Mouse (Mus musculus) midbrain, postnatal 0 days (tissue): Measurements from ENCODE around the gene Sorcs2. TPM values are rescaled to one million over a fixed set of nuclear protein-coding genes. Genes with fewer than 3 reads are reported as not detected.

Experiments
- ATAC-seq: fragments of 200-750 bp; cut with Nextera tagmentation; 2 replicates; pipeline ENCODE4 v1.8.0; 2017; ENCODE audit warnings: moderate number of reproducible peaks, mild to moderate bottlenecking, moderate TSS enrichment, moderate library complexity; ENCODE audit not compliant: low FRiP score
- DNase-seq: peaks from one replicate; pipeline ENCODE4 v3.0.0-alpha.2; 2015; ENCODE audit warnings: low spot score
- H3K27ac ChIP-seq: fragments of 300-500 bp; sonication (generic); 2 replicates; pipeline ENCODE4 v1.5.1; 2014; ENCODE audit warnings: low read depth, mild to moderate bottlenecking, low read length, mixed read lengths
- H3K27me3 ChIP-seq: fragments of 300-500 bp; sonication (generic); 2 replicates; pipeline ENCODE4 v1.6.1; 2014; ENCODE audit warnings: low read length, control low read depth, mixed read lengths; ENCODE audit not compliant: insufficient read depth
- H3K36me3 ChIP-seq: fragments of 300-500 bp; sonication (generic); 2 replicates; pipeline ENCODE4 v1.6.1; 2014; ENCODE audit warnings: low read length, control low read depth, mixed read lengths; ENCODE audit not compliant: insufficient read depth
- H3K4me1 ChIP-seq: fragments of 300-500 bp; sonication (generic); 2 replicates; pipeline ENCODE4 v1.6.1; 2014; ENCODE audit warnings: mild to moderate bottlenecking, control low read depth, antibody characterized with exemption, low read length, mixed read lengths; ENCODE audit not compliant: insufficient read depth
- H3K4me2 ChIP-seq: fragments of 300-500 bp; sonication (generic); 2 replicates; pipeline ENCODE4 v1.6.1; 2014; ENCODE audit warnings: low read depth, mild to moderate bottlenecking, low read length, mixed read lengths; ENCODE audit not compliant: poor library complexity, severe bottlenecking
- H3K4me3 ChIP-seq: fragments of 300-500 bp; sonication (generic); 2 replicates; pipeline ENCODE4 v1.5.1; 2014; ENCODE audit warnings: low read depth, mild to moderate bottlenecking, low read length, moderate library complexity
- H3K9ac ChIP-seq: fragments of 300-500 bp; sonication (generic); replicated peaks from 2 replicates; pipeline ENCODE4 v1.6.1; 2014; ENCODE audit warnings: mild to moderate bottlenecking, low read length, moderate library complexity, mixed read lengths; ENCODE audit not compliant: poor library complexity, severe bottlenecking
- H3K9me3 ChIP-seq: fragments of 300-500 bp; sonication (generic); 2 replicates; pipeline ENCODE4 v1.6.1; 2016; ENCODE audit warnings: low read length, control low read depth
- CTCF ChIP-seq: IDR thresholded peaks from 2 replicates; pipeline ENCODE4 v1.5.1; 2016; ENCODE audit warnings: antibody characterized with exemption, mild to moderate bottlenecking
- WGBS: fragments of 180-500 bp; shearing (Covaris S2); extraction: QIAGEN DNeasy Blood & Tissue Kit; methylation state at CpG from one replicate; pipeline ENCODE4 v1.1.7; 2014; 5-methylcytosine and 5-hydroxymethylcytosine counted together
- microRNA-seq: library from miRNA; unstranded; fragments of <30 nt; microRNA quantifications from one replicate; pipeline ENCODE4, GENCODE M21; 2016; ENCODE audit warnings: borderline number of aligned reads
- polyA plus RNA-seq: library from polyadenylated mRNA; unstranded; fragments of >200 nt; fragmentation: Nextera tagmentation; extraction: Ambion mirVana; gene quantifications from 2 replicates; pipeline ENCODE4 v1.2.1, GENCODE M21; 2015
- total RNA-seq: library from RNA; depleted of rRNA; stranded (reverse); fragments of >200 nt; gene quantifications from 2 replicates; pipeline ENCODE4 v1.2.3, GENCODE M21; 2014; rRNA removed

Gene Sorcs2
- total and polyA plus RNA-seq, 2 experiments from 2014 or later: 16.1 to 49.2 TPM

GRCm38 (mm10) chr5:35973800-35974199 is 424.1 kb downstream of the Sorcs2 start:
- H3K36me3 ChIP-seq: peaks cover 37% of the 10 kb centered on the region
- H3K27me3 ChIP-seq: no peaks in the 10 kb centered on the region
- no peak overlapping the region for H3K4me2 ChIP-seq
- DNase-seq (no peak), ATAC-seq (no peak)
- no peak overlapping the region for H3K9ac ChIP-seq
- H3K27ac ChIP-seq: no peak overlapping the region
- WGBS: 79% methylated on average over 12 of the region's 12 CpGs
- no peaks in the 10 kb centered on the region for H3K4me1 ChIP-seq
- no peak for TF ChIP-seq CTCF
- no peak overlapping the region for H3K4me3 ChIP-seq
- no peaks in the 10 kb centered on the region for H3K9me3 ChIP-seq

- H3K4me2 ChIP-seq: no peak overlapping the region
- no peak overlapping the region for H3K4me3 ChIP-seq
- ATAC-seq (no peak), DNase-seq (no peak)
- H3K9ac ChIP-seq: no peak overlapping the region
- no peak overlapping the region for H3K27ac ChIP-seq
- H3K36me3 ChIP-seq: peaks cover 44% of the 10 kb centered on the region
- no peaks in the 10 kb centered on the region for H3K4me1 ChIP-seq
- no peak for TF ChIP-seq CTCF
- WGBS: 87% methylated on average over 7 of the region's 7 CpGs
- H3K9me3 ChIP-seq: no peaks in the 10 kb centered on the region
- H3K27me3 ChIP-seq: no peaks in the 10 kb centered on the region
Observed at GRCm38 (mm10) chr5:35972739-35973138, 425.2 kb downstream of the Sorcs2 start.

GRCm38 (mm10) chr5:35971841-35972578 is 425.9 kb downstream of the Sorcs2 start:
- no peak overlapping the region for H3K4me3 ChIP-seq
- no peaks in the 10 kb centered on the region for H3K27me3 ChIP-seq
- H3K4me1 ChIP-seq: no peaks in the 10 kb centered on the region
- ATAC-seq (no peak), DNase-seq (peak; percentile 84)
- peaks cover 43% of the 10 kb centered on the region for H3K36me3 ChIP-seq
- H3K9ac ChIP-seq: no peak overlapping the region
- no peak overlapping the region for H3K4me2 ChIP-seq
- H3K9me3 ChIP-seq: no peaks in the 10 kb centered on the region
- TF ChIP-seq CTCF: peak; percentile 94
- H3K27ac ChIP-seq: no peak overlapping the region
- WGBS: 61% methylated on average over 10 of the region's 10 CpGs

- peak; percentile 44; the same call in 1 of the 2 replicates for ATAC-seq
- no peak overlapping the region for H3K4me2 ChIP-seq
- WGBS: 38% methylated on average over 12 of the region's 12 CpGs
Observed at GRCm38 (mm10) chr5:35970380-35971105, 427.4 kb downstream of the Sorcs2 start.

GRCm38 (mm10) chr5:35969857-35970256 is 428.1 kb downstream of the Sorcs2 start:
- no peak overlapping the region for H3K4me3 ChIP-seq
- no peaks in the 10 kb centered on the region for H3K4me1 ChIP-seq
- peaks cover 35% of the 10 kb centered on the region for H3K36me3 ChIP-seq
- no peaks in the 10 kb centered on the region for H3K9me3 ChIP-seq
- DNase-seq (no peak), ATAC-seq (no peak)
- H3K4me2 ChIP-seq: no peak overlapping the region
- H3K27me3 ChIP-seq: no peaks in the 10 kb centered on the region
- no peak for TF ChIP-seq CTCF
- H3K27ac ChIP-seq: no peak overlapping the region
- no peak overlapping the region for H3K9ac ChIP-seq
- WGBS: 75% methylated on average over 3 of the region's 3 CpGs

More at GRCm38 (mm10) chr5:35970380-35971105, 427.4 kb downstream of the Sorcs2 start:
- H3K27me3 ChIP-seq: no peaks in the 10 kb centered on the region
- no peak for TF ChIP-seq CTCF
- H3K4me1 ChIP-seq: no peaks in the 10 kb centered on the region
- no peaks in the 10 kb centered on the region for H3K9me3 ChIP-seq
- peak; percentile 67 for DNase-seq
- H3K27ac ChIP-seq: no peak overlapping the region
- peaks cover 35% of the 10 kb centered on the region for H3K36me3 ChIP-seq
- H3K4me3 ChIP-seq: no peak overlapping the region
- no peak overlapping the region for H3K9ac ChIP-seq

Small RNAs within 50 kb of the gene (microRNA-seq; reads per million reads assigned to microRNA genes)
- gene Mir7689: 116 reads per million, percentile 45 among the genes with 10 or more reads in this experiment

Other genes with a start within 250 kb of the Sorcs2 start
- 0.55 TPM in 1 of 2 replicates, not detected in the other for gene Psapl1, start 194.1 kb downstream of the Sorcs2 start, total RNA-seq
- gene Psapl1, start 194.1 kb downstream of the Sorcs2 start, polyA plus RNA-seq: not detected in 2 replicates
- gene Grpel1, start 66.9 kb upstream of the Sorcs2 start, total RNA-seq: 16.2 and 16.3 TPM in 2 replicates
- 38.4 and 43.4 TPM in 2 replicates for gene Grpel1, start 66.9 kb upstream of the Sorcs2 start, polyA plus RNA-seq
- 26.9 and 27.3 TPM in 2 replicates for gene Tada2b, start 86.1 kb upstream of the Sorcs2 start, total RNA-seq
- gene Tada2b, start 86.1 kb upstream of the Sorcs2 start, polyA plus RNA-seq: 3.1 and 3.5 TPM in 2 replicates
- gene Ccdc96, start 86.4 kb upstream of the Sorcs2 start, total RNA-seq: 2.1 and 3.2 TPM in 2 replicates
- gene Ccdc96, start 86.4 kb upstream of the Sorcs2 start, polyA plus RNA-seq: 1.7 and 2.3 TPM in 2 replicates
- gene Tbc1d14, start 195.1 kb upstream of the Sorcs2 start, total RNA-seq: 29.3 and 30.5 TPM in 2 replicates
- 51.0 and 53.3 TPM in 2 replicates for gene Tbc1d14, start 195.1 kb upstream of the Sorcs2 start, polyA plus RNA-seq